Mouse (Mus musculus) left cerebral cortex, postnatal 4 days (tissue): ENCODE data around the gene Fam53b. TPM values are rescaled to one million over a fixed set of nuclear protein-coding genes. Genes with fewer than 3 reads are reported as not detected.

ENCODE experiments used
- DNase-seq: peaks from one replicate; pipeline ENCODE4 v3.0.0-alpha.2; 2022
- intact Hi-C: fragments of 180-260 bp; cut with DNase I; formaldehyde crosslinking; loops from one replicate; pipeline ENCODE4 v1.15.1; 2025
- total RNA-seq, 2 experiments: library from RNA; stranded (reverse); gene quantifications; 2 replicates each; pipeline ENCODE4 v1.2.3; 2021

Gene Fam53b
- total RNA-seq, 2 experiments from 2014 or later, result 13.4 to 13.8 TPM

DNA sequence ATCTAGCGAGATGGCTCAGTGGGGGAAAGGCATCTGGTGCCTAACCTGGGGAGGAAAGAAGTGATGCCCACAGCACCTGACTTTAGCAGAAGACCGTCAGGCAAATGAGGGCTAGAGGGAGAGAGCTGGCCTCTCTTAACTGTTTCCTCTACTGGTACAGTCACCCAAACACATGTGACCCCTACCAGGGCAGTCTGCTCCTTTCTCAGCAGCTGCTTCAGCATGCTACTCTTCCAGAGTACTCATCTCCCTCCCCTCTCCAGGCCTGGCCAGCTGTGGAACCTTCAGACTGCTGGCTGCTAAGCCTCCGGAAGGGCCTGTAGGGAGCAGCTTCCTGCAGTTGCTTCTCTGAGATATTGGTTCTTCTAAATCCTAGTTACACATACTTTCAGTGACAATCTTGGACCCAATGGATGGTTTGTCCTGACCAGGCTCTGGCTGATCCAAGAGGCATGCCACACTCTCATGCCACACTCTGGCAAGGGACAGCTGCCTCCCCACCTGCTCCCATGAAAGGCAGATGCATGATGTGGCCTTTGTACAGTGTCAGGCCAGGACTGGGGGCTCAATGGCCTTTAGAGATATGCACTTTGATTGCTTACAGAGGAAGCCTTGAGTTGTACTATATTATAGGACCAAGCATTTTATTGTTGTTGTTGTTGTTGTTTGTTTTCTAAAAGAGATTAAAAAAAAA lies 65.5 kb downstream of the Fam53b start:
- no peak for DNase-seq
- intact Hi-C loops, result no loop called here

DNA sequence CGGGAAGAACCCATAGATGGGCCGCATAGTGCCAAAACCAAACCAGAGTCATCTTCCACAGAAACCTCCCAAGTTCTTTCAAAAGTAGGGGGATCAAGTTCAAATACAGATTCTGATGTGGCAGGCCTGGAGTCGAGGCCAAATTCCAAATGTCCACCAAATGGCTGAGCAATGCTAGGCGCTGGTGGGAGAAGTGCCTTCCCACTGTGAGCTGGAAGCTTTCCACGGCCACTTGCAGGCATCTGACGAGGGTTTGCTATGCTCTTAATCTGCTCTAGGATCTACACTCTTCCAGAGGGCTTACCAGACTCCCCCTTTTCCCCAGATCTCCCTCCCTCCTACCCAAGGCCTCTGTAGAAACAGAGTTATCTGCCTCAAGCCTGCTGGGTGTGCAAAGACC lies 66.6 kb downstream of the Fam53b start:
- intact Hi-C loops, result no loop called here
- peak; percentile 77 for DNase-seq

DNA sequence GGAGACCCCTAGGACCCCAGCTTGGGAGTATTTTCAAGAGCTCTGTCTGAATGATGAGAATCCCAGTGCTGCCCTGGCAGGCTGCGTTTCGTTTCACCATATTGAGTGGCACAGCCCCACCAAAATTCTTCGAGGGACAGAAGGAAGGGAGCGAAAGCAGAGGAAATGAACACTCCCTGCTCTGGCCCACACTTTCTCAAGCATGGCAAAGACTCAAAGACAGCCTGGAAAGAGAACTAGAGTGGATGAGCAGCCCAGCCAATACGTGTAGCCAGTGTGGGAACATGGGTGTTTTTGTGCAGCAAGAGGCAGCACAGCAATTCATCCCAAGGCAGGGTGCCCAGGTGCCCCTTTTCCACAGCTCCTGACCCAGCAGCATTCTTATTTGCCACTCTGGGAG lies 70.8 kb downstream of the Fam53b start:
- intact Hi-C loops, result no loop called here

DNA sequence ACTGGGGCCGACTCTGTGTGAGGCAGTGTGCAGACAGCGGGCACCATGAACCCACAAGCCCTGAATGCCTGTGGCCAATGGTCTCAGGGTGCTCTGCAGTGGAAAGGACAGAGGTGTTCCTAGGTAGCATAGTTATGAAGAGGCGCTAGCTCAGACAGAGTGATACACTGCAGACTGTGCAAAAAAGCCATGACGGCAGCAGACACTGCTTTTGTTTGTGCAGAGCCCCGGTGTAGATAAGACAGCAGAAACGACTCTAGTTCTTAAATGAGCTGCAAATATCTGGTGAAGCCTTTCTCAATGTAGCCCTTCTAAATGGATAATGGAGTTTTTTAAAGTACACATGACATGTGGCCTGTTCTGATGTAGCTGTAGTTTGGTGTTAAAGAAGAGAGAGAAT lies 73.9 kb downstream of the Fam53b start:
- intact Hi-C loops, result no loop called here
- DNase-seq, result no peak

More for the DNA sequence above, 70.8 kb downstream of the Fam53b start:
- DNase-seq, result no peak

DNA sequence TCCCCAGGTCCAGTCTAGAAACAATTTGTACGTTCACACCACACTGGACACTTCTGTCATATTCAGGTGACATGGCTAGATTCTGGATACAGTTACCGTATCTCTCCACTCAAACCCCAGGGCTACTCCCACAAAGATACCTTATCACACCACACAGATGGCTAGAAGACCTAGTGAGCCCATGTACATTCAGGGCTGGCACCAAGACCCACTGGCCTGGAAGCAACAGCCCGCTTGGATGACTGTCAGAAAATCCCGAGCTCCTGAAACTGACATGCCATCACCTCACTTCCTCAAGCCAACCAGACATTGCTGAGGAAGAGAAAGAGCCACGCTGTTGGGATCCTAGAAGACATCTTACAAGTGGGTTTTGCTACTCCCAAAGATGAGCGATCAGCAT lies 74.8 kb downstream of the Fam53b start:
- intact Hi-C loops, result no loop called here
- no peak for DNase-seq

DNA sequence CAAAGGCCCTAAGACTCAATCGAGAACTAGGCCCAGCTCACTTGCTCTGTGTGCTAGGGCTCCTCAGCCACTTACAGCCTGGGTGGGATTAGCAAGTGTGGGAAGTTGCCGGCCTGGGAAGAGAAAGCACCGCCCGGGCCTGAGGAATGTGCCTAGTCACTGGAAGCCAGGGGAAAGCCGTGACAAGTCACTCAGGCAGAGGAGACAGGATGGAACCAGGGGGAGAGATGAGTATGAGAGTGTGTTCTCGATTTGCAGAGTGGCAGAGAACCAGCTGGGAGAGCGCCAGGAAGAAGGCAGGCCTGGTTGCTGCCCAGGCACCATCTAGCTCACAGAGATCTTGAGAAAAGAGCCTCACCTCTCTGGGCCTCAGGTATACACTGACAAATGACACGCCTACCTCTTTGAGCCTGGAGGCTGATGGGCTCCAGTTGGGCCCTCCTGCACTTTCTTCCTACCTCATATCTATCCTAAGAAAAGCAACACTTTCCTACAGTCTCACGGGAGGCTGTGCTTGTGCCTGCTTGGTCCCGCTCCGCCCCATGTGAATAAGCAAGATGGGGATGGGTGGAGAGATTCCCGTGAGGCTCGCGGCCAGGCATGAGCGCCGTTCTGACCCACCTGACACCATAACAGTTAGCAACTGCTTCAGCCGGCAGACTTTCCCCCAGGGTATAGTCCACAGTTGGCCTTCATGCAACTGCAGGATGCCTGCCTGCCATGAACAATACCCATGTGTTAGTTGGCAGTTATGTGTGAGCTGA lies 77.4 kb downstream of the Fam53b start:
- intact Hi-C loops, result no loop called here
- peak; percentile 70 for DNase-seq

DNA sequence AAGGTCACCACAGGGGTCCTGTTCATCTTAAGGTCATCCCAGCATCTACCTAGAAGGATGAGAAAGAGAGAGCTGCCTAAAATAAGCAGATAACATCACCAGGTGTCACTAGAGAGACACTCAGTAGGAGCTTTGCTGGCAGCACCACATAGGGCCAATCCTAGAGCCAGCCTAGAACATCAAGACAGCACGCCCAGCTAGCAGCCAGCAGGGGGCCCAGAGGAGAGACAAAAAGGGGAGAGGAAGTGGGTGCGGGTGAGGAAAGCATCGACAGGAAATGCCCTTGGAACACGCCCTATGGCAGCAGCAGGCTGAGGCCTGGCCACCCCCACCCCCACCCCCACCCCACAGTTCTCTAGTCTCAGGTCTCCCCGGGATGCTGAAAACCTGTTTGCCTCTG lies 78.5 kb downstream of the Fam53b start:
- no peak for DNase-seq
- intact Hi-C loops, result no loop called here

DNA sequence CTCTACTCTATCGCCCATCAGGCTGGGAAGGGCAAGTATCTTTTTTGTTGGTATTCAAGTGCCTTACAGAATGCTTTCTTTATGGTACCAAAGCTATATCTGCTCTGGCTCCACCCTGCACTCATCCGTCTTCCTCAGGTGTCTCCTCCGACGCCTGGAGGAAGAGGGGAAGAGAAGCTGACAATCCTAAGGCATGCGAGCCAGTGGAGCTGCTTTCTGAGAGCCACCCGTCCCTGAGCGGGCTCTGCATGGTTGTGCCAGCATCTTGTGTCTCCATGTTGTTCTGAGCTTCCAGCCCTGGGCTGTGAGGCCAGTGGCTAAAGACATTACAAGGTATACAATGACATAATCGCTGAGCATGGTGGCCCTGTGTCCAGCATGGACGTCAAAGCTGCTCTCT lies 79.5 kb downstream of the Fam53b start:
- intact Hi-C loops, result no loop called here
- DNase-seq, result no peak

DNA sequence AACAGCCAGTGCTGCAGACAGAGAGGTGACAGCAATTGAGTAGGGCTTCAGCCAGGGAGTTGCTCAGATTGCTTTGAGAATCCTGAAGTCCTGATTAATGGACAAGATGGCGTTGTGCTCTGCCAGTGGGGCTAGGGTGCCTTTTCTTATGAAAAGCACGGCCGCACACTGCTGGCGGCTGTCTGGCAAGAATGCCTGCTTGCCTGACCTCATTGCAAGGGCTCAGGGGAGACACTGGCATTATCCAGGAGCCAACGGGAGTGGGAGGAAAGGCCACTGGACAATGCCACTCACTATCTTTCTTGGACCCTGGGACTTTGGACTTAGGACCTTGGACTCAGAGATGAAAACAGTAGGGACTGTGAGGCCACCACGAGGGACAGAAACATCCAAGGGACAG lies 80.2 kb downstream of the Fam53b start:
- intact Hi-C loops, result no loop called here

DNA sequence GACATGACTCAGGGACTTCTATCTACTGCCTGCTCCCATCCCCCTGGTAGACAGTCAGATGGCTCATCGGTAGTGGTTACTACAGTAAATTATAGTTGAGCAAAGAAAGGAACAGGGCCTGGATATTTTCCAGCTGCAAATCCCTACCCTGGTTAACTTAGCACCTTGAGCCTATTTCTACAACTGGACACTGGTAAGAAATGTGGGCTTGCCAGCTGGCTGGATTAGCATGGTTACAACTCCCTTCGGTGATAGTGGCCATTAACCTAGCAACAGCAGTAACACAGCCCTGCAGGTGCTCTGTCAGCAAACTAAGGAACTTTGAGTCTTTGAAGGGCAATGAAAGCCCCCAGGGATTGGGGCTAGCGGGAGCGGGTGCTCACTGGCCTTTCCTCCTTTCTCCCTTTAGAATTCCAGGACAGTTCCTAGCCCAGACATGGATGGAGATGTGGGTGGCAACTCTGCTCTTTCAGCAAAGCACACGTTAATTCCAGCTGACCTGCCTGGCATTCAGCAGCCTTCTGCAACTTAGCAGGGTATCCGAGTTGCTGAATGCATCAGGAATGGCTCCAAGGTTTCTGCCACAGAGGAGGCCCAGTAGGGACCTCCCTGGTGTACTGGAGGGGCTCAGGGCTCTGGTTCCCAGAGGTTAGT lies 81.4 kb downstream of the Fam53b start:
- intact Hi-C loops, result no loop called here
- DNase-seq, result no peak

More for the DNA sequence above, 80.2 kb downstream of the Fam53b start:
- no peak for DNase-seq

DNA sequence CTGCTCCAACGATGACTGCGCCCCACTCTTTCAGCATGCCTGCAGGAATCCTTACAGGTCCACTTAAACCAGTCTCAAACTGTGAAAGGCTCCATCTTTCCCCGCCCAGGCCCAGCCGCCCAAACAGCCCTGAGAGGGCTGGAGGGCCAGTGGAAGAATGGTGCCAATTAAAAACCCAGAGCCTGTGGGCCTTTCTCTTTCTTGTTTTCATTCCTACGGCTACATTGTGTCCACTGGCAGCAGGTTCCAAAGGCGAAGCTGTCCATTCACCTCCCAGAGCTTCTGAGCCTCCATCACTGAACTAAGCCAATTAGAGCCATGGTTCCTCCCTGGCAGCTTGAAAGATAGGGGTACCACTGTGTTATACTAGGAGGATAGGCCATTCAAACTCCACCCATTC lies 82.1 kb downstream of the Fam53b start:
- DNase-seq, result no peak
- intact Hi-C loops, result no loop called here

DNA sequence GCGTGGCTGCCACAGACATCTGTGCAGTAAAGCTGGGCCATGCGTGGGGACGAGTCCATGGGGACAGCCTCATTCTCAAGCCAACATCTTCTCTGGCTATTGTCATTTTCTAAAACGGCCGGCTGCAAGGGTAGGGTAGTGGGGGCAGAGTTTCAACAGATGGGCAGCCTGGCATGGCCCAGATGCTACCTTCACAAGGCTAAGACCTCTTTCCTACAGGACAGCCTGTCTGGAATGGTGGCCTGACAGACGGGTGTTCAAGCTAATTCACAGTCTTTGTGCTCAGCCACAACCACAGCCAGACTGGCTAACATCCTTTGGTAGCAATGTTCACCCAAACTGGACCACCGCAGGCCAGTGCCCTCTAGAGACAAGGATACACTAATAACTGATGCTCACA lies 83.2 kb downstream of the Fam53b start:
- intact Hi-C loops, result no loop called here

DNA sequence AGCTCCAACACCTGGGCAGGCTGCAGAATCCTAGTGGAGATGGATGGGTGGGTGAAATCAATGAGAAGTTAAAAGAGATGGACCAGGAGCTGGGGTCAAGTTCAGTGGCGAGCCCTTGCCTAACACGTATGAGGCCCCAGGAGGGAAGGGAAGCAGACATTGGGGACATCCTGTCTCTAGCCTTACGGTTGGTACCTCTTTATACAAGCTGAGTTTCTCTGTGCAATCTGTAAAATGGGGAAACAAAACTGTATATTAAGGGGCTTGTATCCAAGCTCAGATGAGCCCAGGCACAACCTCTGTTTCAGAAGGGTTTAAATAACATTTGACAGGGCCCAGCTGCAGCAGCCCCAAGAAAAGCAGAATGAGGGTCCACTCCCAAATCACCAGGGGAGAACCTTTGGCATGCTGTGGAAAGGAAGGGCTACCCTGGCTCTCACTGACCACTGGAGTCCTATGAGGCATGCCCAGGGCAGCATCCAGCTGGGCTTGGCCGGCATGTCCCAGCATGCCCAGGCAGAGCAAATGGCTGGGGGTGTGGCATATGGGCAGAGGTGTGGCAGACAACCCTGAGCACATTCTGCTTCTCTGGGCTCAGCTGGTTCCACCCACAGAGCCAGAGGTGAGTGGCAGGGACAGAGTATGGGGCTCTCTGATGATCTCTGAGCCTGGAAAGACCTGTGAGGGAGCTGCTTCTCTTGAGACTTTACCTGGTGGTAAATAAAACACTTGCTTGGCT lies 84.4 kb downstream of the Fam53b start:
- intact Hi-C loops, result no loop called here
- DNase-seq, result no peak

More for the DNA sequence above, 83.2 kb downstream of the Fam53b start:
- DNase-seq, result peak; percentile 68

DNA sequence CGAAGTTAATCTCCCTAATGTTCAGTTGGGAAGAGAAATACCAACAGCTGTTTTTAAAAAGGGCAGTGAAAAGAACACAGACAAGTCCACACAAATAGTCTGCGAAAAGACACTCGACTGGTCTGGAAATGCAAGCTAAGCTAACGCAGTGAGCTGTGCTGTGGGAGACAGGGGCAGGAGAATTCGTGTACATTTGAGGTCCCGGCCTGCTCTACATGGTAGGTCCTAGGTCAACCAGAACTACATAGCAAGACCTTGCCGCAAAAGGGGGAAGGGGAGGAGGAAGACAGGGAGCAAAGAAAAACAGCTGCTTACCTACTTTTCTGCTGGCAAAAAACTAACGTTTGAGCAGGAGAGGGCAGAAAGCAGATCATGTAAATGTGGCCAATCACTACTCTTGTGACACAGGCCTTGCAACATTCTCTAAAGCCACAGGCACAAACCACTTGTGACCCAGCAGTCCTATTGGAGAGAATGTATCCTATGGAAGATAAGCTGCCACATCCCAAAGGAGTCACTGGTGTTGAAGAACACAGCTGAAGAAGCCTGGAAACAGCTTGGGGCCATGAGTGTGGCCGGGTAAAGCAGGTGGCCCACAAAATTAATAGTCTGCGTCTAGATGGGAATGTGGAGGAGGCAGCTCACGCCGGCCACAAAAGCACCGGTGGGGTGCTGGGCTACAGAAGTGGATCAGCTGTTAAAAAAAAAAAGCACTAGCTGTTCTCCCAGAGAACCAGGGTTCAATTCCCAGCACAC lies 87.4 kb downstream of the Fam53b start:
- intact Hi-C loops, result no loop called here
- DNase-seq, result no peak

DNA sequence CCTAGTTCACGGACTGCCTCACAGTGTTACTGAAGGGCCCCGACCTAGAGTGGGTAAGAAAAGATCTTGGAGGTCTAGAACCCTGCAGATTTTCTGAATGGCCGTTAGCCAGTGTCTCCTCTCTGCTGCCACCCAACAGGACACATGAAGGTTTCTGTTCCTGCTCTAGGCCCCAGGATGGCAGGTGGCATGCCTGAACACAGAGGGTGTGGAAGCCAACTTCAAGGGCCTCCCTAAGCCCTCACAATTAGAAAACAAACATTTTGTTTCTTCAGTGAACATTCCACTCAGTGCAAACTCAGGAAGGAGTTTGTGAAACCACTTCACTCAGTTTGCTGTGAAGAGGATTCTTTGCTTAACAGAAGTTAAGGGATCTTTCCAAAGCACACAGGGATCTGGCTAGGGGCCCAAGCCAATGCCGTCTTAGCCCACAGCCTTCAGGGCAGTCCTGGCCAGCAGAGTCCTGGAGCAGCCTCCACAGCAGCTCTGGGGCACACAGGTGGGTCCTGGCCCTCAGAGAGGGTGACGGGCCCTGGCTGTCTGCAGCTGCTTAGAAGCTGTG lies 89.1 kb downstream of the Fam53b start:
- intact Hi-C loops, result no loop called here

DNA sequence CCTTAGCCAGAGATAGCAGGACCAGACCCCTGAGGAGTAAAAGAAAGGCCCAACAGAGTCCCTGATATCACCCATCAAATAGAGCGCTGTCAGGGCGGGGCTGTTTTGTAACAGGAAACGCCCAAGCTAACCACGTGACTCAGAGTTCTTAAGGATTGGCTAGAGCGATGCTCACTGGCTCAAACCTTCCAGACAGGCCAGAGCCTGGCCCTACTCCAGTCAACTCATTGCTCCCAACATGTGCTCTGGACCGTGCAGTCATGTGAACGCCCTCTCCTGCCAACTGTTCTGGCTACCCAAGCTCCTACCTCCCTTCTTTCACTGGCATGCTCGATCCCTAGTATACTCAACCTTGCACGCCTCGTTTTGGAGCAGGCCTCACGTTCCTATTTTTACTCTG lies 89.8 kb downstream of the Fam53b start:
- DNase-seq, result peak; percentile 94
- intact Hi-C loops, result no loop called here

More for the DNA sequence above, 89.1 kb downstream of the Fam53b start:
- DNase-seq, result no peak

DNA sequence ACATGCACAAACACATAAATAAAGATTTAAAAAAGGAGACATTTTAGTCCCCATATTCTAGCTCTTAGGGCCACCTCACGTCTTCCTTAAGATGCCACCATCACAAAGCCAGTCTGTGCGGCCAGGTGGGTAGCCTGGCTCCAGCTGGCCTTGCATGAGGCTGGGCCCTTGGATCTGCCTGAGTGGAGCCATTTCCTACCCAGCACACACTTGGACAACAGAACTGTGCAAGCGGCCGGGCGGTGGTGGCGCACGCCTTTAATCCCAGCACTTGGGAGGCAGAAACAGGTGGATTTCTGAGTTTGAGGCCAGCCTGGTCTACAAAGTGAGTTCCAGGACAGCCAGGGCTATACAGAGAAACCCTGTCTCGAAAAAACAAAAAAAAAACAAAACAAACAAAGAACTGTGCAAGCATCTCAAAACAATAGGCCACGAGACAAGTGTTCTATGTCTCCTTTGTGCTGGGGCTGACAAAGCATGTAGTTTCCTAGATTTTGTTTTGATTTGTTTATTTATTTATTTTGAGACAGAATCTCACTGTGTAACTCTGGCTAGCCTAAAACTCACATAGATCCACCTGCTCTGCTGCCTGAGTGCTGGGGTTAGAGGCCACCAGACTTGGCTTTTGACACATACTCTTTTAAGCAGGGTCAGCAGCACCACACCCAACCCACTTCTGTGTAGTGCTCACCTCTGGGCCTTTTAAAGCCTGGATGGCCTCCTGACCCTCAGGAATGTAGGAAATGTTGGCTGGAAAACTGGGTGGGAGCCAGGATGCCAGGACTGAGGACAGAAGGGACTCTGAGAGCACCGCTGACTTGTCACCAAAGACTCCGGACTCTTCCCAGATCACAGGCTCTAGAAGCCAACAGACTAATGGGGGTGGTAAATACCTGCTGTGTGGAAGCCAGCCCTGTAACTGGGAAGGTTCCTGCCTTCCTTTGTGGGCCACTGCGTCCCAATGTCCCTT lies 91.0 kb downstream of the Fam53b start:
- intact Hi-C loops, result no loop called here

DNA sequence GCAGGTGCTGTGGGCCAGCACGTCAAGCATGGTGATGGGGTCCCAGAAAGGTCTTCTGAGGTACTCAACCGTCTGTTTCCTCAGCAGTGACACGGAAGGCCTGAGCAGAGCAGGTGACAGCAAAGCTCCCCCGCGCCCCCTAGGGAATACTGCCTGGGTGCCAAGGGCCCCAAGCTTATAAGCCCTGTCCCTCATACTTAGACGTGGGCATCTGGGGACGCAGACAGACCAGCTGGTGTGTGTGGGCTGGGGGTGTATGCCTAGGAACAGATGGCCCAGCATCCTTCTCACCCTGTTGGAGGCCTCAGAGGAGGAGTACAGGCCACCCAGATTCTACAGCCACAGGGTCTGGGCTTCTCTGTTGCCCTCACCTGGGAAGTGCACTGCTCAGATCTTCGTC lies 93.1 kb downstream of the Fam53b start:
- intact Hi-C loops, result no loop called here
- DNase-seq, result peak; percentile 91

More for the DNA sequence above, 91.0 kb downstream of the Fam53b start:
- DNase-seq, result no peak

DNA sequence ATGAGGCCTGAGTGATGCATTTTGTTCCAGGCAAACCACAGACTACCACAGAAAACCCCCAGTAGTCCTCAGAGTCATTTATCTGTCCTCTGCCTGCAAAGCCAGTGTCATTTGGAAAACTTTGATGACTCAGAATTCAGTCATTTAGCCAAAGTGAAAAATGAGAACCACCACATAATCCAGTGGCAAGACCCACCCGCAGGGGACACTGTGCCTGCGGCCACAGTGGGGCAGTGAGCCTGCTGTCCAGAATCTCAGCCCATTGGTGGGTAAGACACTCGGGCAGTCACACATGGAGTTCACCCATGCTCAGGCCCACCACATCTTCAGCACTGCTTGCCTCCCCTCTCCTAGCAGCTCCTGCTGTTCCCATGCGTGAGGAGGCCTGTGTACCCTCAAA lies 94.1 kb downstream of the Fam53b start:
- no peak for DNase-seq
- intact Hi-C loops, result no loop called here
